Mouse (Mus musculus) c-Kit-negative CD71-positive TER-119-positive erythroid progenitor cells, embryonic 14.5 days (primary cell): Measurements from ENCODE around the gene Itpr1.

ENCODE experiments used
- DNase-seq: peaks from one replicate; pipeline ENCODE4 v3.0.0-alpha.2; 2013; ENCODE audit warnings: low read depth, low spot score

Itpr1 gene

GRCm38 (mm10) chr6:108214294-108214925, 1.5 kb downstream of the Itpr1 start:
- no peak for DNase-seq

- DNase-seq: no peak
These were observed 3.2 kb downstream of the Itpr1 start for GRCm38 (mm10) chr6:108216091-108216490.

DNA sequence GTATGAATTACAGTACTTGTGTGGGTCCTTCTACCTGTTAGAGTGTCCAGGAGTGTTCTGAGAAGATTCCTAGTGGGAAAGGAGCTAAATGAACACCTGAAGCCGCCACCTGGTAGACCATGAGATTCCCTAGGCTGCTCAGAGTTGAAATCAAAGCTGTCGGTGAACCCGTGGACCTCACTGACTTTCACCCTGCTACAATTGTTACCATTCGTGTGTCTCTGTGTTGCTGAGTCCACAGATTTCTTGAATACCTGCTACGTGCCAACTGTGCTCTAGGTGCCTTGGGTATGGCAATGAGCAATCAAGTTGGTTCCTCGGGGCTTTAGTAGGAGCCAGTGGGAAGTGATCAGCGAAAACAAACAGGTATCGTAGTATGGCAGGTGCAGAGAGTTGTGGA, 3.9 kb downstream of the Itpr1 start:
- DNase-seq: no peak

DNA sequence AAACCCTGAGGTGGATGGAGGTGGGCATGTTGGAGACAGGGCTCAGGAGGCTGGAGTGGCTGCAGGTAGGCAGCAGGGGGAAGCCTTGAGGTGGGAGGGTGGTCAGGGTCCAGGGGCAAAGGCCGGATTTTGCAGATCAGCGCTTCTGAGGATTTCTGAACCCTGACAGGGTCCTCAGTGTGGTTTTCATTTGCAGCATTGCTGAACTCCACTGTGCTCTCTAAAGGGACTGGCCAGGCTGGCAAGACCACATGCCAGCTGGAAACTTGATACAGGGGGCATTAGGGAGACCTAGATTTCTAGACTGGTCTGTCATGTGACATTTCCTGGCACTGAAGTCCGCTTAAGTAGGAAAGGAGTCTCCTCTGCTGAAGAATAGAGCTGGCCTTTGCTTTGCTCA, 5.1 kb downstream of the Itpr1 start:
- DNase-seq: no peak

DNA sequence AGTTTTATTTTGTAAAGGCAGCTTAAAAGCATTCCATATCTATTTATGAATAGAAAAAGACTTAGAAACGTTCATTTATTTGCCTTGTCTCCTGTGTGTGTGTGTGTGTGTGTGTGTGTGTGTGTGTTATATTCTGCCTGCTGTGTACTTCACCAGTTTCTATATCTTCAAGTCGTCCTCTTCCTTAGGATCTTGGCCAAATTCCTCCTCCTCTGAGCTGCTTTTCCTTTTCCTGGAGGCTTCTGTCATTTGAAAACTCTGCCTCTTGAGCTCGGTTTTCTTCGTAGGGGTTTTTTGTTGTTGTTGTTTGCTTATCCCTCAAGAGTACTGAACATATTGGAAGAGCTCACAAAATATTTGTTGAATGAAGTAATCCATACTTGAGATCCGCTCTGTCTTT, 9.5 kb downstream of the Itpr1 start:
- no peak for DNase-seq

GRCm38 (mm10) chr6:108222875-108223274, 10.0 kb downstream of the Itpr1 start:
- no peak for DNase-seq

- DNase-seq: no peak
These were observed 11.5 kb downstream of the Itpr1 start for GRCm38 (mm10) chr6:108224361-108224760.

DNA sequence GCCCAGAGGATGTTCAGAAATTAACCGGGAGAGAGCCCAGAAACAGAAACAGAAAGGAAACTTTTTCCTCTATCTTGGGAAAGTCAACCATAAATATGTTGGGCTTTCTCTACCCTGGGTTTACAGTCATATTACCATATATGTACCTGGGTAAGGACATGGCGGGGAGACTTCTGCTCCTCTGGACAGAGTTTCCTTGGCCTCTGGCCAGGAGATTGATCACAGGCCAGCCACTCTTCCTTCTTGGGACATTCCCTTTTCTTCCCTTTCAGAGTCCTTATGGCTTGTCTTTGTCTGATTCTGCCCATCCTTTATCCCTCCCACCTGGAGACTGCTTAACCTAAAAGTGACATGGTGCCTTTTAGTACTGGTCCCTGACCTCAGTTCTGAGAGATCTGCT, 12.1 kb downstream of the Itpr1 start:
- DNase-seq: no peak

- no peak for DNase-seq
These were observed 13.3 kb downstream of the Itpr1 start for GRCm38 (mm10) chr6:108226230-108226629.

DNA sequence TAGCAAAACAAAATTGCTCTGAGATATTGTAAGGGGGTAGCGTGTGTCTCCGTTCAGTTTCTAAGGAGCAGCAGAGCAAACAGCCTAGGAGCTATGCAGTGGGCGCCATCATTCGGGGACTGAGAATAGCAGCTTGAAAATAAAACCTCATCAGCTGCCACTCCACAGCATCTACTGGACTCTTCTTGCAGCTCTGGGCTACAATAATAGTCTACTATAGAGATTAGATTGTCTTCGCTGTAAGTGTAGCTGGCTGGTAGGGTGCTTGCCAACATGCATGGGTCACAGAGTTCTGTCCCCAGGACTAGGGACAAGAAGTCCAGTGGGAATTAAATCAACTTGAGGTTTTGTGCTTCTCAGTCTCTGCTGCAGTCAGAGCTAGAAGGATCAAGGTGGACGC, 14.6 kb downstream of the Itpr1 start:
- DNase-seq: no peak

DNA sequence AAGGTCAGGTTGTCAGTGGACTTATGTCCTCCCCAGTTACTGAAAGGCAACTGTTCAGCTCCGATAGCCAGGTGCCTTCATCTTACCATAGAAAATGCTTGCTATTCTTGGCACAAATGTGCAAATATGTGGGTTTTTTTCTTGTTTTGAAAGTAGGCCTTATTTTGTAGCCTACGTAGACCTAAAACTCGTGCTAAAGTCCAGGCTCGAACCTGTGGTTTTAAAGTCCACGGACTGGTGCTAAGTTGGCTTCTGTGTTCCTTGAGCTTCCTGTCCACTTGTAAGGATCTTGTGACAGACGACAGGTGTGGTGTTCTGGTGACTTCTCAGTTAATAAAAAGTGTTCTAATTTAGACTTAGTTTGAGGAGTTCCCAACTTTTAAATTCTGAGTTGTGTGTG, 15.2 kb downstream of the Itpr1 start:
- DNase-seq: no peak

DNA sequence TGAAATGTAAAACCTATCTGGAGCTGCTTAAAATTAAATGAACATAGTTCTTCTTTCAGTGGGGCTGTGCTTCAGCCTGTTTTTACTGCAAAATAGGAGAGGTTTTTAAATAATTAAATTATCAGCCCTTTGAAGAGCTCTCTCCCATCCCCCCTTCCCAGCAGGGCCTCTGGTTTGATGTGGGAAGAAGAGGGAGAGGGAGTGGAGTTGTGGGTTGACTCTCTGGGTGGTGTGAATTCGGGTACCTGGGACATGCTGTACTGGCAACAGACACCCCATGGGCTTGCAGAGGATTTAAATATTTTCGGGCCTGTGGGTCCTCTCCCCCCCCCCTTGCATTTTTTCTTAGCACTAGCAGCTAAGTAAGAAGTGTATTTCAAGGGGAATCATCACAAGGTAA, 15.7 kb downstream of the Itpr1 start:
- DNase-seq: no peak

GRCm38 (mm10) chr6:108230608-108231007, 17.7 kb downstream of the Itpr1 start:
- no peak for DNase-seq

DNA sequence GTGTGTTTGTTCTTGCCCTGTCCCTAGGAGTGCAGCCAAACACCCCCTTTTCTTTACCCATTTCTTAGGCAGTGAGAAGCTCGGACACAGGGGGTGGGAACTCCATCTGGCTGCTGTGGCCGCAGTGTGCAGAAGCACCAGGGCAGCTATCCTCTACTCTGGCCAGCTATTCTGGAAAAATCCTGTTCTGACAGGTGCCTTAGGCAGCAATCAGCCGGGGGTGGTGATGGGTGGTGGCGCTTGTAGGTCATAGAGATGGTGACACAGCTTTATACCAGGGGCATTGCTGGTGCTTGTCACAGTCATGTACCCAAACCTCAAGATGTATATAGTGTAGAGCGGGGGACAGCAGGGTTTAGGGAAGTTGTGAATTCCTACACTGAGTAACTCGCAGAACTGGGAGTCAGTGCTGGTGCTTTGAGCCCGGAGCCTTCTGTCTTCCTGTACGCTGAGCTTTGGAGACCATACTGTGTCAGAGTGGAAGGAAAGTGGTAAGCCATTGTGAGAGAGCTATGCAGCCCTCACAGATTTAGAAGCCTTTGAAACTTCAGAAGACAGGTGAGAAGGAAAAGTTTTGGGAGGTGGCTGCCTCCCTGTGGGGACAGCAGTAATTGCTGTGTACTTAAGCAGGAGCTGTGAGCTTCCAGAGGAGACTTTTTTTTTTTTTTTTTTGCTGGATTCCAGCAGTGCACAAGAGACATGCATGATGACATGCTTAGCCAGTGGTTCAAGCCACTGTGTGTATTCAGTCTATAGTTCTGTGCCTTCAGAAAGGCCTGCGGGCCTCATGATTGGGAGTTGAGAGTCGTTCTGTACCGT, 19.2 kb downstream of the Itpr1 start:
- no peak for DNase-seq

- no peak for DNase-seq
These were observed 20.2 kb downstream of the Itpr1 start for GRCm38 (mm10) chr6:108233070-108233469.

DNA sequence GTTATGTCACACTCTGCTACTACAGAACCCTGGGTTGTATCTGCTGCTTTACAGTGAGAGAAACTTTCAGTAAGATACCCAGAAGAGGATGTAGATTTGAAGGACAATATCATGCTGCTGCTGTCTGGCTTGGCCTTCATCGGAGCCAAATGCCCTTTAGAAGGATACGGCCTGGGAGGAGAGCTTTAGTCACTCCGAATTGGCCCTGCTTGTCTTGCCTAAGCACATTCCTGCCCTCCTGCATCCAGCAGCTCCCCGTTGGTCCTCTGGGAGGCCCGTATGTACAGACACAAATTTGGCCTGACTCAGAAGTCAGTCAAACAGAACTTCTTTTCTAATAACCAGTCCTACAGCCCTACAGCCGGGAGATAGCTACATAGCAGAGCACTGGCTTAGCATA, 21.6 kb downstream of the Itpr1 start:
- DNase-seq: no peak

- no peak for DNase-seq
These were observed 22.8 kb downstream of the Itpr1 start for GRCm38 (mm10) chr6:108235680-108236123.

DNA sequence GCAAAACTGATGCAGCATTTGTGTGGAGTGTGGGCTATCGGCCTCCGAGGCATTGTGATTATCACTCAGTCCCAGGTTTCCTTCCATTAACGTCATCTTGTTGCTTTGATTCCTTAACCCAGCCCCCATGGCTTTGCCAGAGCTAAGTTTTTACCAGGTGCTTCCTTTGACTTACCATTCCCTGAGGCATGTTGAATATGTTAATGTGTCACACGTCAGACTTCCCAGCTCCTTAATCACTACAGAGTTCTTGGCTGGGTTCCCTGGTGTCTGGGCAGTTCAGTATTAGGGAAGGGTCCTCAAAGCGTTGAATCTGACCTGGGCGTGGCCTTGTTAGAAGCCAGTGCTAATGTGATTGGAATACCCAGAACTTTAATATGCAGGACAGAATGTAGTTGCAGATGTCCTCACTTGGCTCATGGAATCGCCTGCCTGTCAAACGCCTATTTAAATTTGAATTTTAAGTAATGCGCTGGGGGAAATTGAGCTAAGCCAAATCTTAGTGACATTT, 23.6 kb downstream of the Itpr1 start:
- no peak for DNase-seq

GRCm38 (mm10) chr6:108236996-108237395, 24.1 kb downstream of the Itpr1 start:
- no peak for DNase-seq

GRCm38 (mm10) chr6:108237585-108237984, 24.7 kb downstream of the Itpr1 start:
- no peak for DNase-seq

GRCm38 (mm10) chr6:108238011-108238410, 25.1 kb downstream of the Itpr1 start:
- DNase-seq: no peak

DNA sequence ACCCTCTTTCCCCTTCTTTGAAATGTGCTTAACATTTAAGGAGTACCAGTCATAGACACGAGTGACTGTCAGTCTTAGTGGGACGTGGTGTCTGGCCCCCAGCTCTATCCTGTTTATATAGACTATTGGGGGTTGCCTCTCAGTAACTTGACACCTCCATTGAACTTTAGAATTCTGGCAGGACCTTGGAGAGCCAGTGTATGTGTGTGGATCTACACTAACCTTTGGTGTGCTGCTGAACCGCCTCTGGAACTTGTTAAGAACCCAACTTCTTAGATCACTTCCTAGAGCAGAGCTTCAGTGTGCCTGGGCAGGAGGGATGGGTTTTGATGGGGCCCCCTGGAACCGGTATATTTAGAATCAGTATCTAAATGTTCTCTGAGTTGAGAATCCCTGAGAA, 26.2 kb downstream of the Itpr1 start:
- no peak for DNase-seq

GRCm38 (mm10) chr6:108240004-108240403, 27.1 kb downstream of the Itpr1 start:
- no peak for DNase-seq
